Mouse (Mus musculus) Muller cell, postnatal 12 days (primary cell): ENCODE results near the gene Skint10.

ENCODE experiments used
- DNase-seq: peaks from one replicate; pipeline ENCODE4 v3.0.0-alpha.2; 2015; ENCODE audit errors: inconsistent ontology term

The Skint10 gene

GRCm38 (mm10) chr4:112774766-112775165 is at the start of gene Skint10:
TSS of gene Skint10 (minus strand) at chr4:112774866.
- DNase-seq = no peak

GRCm38 (mm10) chr4:112790646-112791045 is 16.0 kb upstream of the Skint10 start:
- DNase-seq = no peak
